In genomic region chr1:186609793-186610233, GRCm38 (mm10) we compare ENCODE assay signal across 9 mouse cellular contexts.
DNase-seq lines count a peak whose midpoint lies in the region; ATAC-seq lines count a peak whose summit lies in the region.
"Had no signal": no experiment of that assay in that cellular context is flagged by ENCODE, and none has a peak within 500 bp of the region (broad histone marks: within the 10 kb centered on the region; RNA-seq: fewer than 3 reads in every experiment).

No protein-coding gene starts in this region.

- peak; percentile 19 to 40 for DNase-seq in cerebellum, postnatal 25 days
- DNase-seq in cerebellum, adult 11-12 months: no peak
- peak; percentile 34 for DNase-seq in adrenal gland, postnatal 10 days
- peak; percentile 31 for DNase-seq in forelimb bud, embryonic 11.5 days (ENCODE audit: low read depth, low spot score)
- peak; percentile 43 for DNase-seq in hindbrain, embryonic 11.5 days (ENCODE audit: low spot score)

- no peak overlapping the region for H3K27ac ChIP-seq in hindbrain, embryonic 11.5 days (ENCODE audit: low read depth, low read length)
- peak overlapping the region; percentile 49 for H3K27ac ChIP-seq in lung, embryonic 15.5 days
- peak overlapping the region; percentile 55 for H3K27ac ChIP-seq in stomach, embryonic 14.5 days (ENCODE audit: low read length)

- no peaks in the 10 kb centered on the region for H3K9me3 ChIP-seq in hindbrain, embryonic 11.5 days (ENCODE audit: control insufficient read depth, low read length)
- no peaks in the 10 kb centered on the region for H3K9me3 ChIP-seq in lung, embryonic 15.5 days
- H3K9me3 ChIP-seq in stomach, embryonic 14.5 days (ENCODE audit: control insufficient read depth, low read depth, low read length): no peaks in the 10 kb centered on the region

- peak; percentile 86 for ATAC-seq in hindbrain, embryonic 11.5 days (ENCODE audit: low FRiP score)
- peak; percentile 82 for ATAC-seq in lung, embryonic 15.5 days (ENCODE audit: borderline replicate concordance, extremely low read depth, low FRiP score, low TSS enrichment)
- peak; percentile 33; the same call in 1 of the 2 replicates for ATAC-seq in stomach, embryonic 14.5 days (ENCODE audit: insufficient number of reproducible peaks, insufficient read depth, low FRiP score, low read depth)
- no peak for ATAC-seq in activated CD4-positive, CD25-positive, alpha-beta regulatory T cell, adult 4 months

- no peak overlapping the region for H3K9ac ChIP-seq in hindbrain, embryonic 11.5 days (ENCODE audit: low read depth, low read length)
- no peak overlapping the region for H3K9ac ChIP-seq in lung, embryonic 15.5 days
- no peak overlapping the region for H3K9ac ChIP-seq in stomach, embryonic 14.5 days (replicated peaks; ENCODE audit: low read depth, low read length)

- no peaks in the 10 kb centered on the region for H3K4me1 ChIP-seq in hindbrain, embryonic 11.5 days (replicated peaks; ENCODE audit: control insufficient read depth, insufficient read depth, low read length)
- H3K4me1 ChIP-seq in lung, embryonic 15.5 days: peaks cover 13% of the 10 kb centered on the region
- 0 out of 2 replicates have a peak, but pooled peaks cover 12% of the 10 kb centered on the region for H3K4me1 ChIP-seq in stomach, embryonic 14.5 days (ENCODE audit: control insufficient read depth, insufficient read depth, low read length)

- 14% methylated on average over 9 of the region's 10 CpGs for WGBS in hindbrain, embryonic 11.5 days
- WGBS in lung, embryonic 15.5 days: 7% methylated on average over 9 of the region's 10 CpGs
- WGBS in stomach, embryonic 14.5 days: 8% methylated on average over 9 of the region's 10 CpGs

- no peaks in the 10 kb centered on the region for H3K36me3 ChIP-seq in hindbrain, embryonic 11.5 days (ENCODE audit: control insufficient read depth, insufficient read depth, low read length)
- H3K36me3 ChIP-seq in lung, embryonic 15.5 days: no peaks in the 10 kb centered on the region
- H3K36me3 ChIP-seq in stomach, embryonic 14.5 days (ENCODE audit: control insufficient read depth, insufficient read depth, low read length): no peaks in the 10 kb centered on the region

- H3K4me2 ChIP-seq in hindbrain, embryonic 11.5 days (replicated peaks; ENCODE audit: low read depth, low read length): peak overlapping the region; percentile 23
- peak overlapping the region; percentile 37 for H3K4me2 ChIP-seq in lung, embryonic 15.5 days
- H3K4me2 ChIP-seq in stomach, embryonic 14.5 days (replicated peaks; ENCODE audit: low read depth, low read length): peak overlapping the region; percentile 28; the same call in 1 of the 2 replicates

- H3K4me3 ChIP-seq in hindbrain, embryonic 11.5 days (ENCODE audit: low read depth, low read length): peak overlapping the region; percentile 6; the same call in 1 of the 2 replicates
- no peak overlapping the region for H3K4me3 ChIP-seq in lung, embryonic 15.5 days
- no peak overlapping the region for H3K4me3 ChIP-seq in stomach, embryonic 14.5 days (ENCODE audit: low read depth, low read length)

- no peaks in the 10 kb centered on the region for H3K27me3 ChIP-seq in hindbrain, embryonic 11.5 days (ENCODE audit: control insufficient read depth, insufficient read depth, low read length)
- H3K27me3 ChIP-seq in lung, embryonic 15.5 days: no peaks in the 10 kb centered on the region
- H3K27me3 ChIP-seq in stomach, embryonic 14.5 days (ENCODE audit: control insufficient read depth, insufficient read depth, low read length): no peaks in the 10 kb centered on the region
- H3K27me3 ChIP-seq: CH12.LX had no signal
